Mouse (Mus musculus) urinary bladder, postnatal 10 days (tissue): ENCODE results near the gene Dmrtb1.

Experiments used
- DNase-seq: peaks from one replicate; pipeline ENCODE4 v3.0.0; 2022; ENCODE audit warnings: low spot score

Dmrtb1 gene

DNA sequence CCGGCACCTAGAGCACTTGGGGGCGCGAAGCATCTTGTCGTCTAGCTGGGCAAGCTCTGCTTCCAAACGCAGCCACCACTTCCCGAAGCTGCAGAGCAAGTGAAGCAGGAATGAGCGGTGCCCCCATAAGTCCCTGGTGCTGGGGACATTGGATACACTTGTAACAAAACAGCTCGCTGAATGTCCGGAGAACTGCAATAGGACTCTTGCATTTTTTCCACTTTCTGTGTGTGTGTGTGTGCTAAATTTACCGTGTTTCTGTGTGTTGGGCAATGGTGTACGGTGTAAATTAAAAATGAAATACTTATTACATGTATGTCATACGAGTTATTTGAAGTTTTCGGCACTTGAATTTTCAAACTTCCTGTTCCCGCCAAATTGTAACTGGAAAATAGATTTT lies at the start of gene Dmrtb1:
TSS of gene Dmrtb1 (minus strand) at position 101 of the 400 bp plus-strand sequence.
- no peak for DNase-seq

DNA sequence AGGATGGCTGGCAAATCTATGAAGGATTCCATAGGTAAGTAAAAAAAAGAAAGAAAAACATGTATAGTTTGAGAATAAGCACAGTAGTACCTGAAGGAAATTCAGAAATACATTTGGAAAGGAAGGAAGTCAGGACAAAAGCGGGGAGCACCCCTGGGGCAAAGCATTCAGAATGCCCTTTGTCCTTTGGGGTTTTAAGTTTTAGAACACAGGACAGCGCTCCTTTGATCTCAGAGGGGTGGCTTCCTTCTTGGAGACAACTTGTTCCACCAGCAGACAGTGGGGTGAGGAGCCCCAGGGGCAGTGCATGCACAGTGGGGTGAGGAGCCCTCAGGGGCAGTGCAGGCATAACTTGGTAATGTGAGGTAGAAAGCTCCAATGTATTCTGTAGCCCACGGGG lies 49.6 kb upstream of the Dmrtb1 start:
- no peak for DNase-seq

DNA sequence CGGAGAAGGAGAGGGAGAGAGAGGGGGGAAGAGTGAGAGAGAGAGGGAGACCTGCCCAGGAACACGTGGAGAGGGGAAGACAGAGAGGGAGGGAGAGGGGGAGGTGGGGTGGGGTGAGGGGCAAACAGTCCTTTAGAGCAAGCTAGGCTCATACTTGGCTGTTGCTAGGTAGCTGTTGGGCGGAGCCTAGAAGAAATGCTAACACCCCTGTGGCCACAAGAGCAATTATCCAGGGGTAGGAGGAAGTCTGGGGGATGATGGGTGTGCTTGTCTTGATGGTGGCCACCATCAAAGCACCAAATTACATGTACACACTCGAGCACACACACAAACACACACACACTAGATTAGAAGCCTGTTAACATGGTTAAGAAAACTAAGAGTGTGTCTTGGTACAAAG lies 48.6 kb upstream of the Dmrtb1 start:
- DNase-seq: no peak

DNA sequence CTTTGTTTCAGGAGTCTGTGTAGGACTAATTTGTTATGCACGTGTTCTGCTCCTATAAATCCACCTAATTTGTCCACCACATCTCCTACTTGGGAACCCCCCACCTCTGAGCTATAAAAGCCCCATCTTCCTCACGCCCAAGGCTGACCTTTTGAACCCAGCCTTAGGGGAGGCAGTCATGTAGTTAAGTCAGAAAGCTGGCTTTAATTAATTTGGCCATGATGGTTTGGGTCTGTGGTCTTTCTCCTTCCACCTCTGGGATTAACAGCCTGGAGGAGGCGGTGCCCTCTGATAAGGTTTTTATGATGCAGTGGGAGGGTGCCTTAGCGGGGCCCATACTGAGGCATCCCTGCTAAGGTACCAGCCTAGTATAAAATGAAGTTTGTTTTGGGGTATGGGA lies 48.2 kb upstream of the Dmrtb1 start:
- no peak for DNase-seq

DNA sequence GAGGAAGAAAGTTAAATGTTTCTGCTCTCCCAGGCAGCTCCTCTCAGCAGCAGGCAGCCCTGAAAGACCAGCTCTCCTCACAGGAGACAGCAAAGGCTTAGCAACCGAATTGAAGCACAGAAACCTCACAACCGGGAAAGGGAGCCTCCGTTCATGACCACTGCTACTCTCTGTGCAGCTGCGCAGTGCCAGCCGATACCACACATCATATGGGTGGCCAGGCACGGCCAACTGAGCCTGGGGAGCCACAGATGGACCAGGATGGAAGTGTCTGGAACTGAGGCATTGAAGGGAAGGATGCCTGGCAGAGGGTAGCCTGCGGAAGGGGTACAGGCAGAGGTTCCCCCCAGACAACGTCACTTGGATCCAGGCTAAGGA lies 47.0 kb upstream of the Dmrtb1 start:
- no peak for DNase-seq

DNA sequence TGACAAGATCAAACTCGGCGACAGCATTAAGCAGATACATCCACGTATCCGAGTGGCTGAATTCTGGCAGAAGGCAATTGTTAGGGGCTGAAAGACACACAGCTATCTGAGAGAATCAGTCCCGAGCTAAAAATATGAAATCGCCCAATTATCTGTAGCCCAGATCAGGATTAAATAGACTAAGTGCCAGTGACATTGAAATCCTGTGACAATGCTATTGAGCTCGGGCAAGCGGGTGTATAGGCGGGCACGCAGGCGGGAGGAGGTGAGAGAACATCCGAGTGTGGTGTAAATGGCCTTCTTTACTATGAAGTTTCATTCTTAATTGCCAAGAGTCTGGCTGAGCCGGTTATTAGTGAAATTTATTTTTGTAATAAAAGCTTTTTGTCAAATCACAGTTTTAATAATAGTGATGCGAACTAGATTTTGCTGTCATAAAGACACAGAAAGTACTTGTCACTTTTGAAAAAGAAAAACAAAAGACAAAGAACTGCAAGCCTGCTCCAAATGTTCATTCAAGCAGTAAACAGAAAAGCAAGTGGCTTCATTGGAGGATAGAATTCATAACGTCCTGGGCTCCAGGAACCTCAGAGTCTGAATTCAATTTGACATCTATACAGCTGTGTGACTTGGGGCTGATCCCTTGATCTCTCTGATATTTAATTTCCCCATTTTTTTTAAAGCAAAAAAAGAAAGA lies 46.5 kb upstream of the Dmrtb1 start:
- DNase-seq: no peak

DNA sequence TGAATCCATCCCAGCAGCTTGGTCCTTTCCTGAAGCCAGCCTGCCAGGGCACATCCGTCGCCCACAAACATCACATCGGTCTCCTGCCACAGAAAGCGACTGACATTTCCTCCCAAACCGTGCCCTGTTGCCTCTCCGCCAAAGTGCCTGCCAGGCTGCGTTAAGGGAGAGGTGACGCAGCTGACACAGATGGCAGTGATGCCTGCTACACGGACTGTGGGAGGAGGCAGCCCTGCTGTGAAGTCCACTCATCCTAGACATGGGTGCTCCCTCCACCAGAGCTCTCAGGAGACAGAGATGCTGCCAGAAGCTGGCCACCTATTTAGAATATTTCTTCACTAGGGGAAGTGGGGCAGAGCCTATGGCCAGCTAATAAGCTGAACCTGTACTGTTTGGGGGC lies 41.4 kb upstream of the Dmrtb1 start:
- no peak for DNase-seq

DNA sequence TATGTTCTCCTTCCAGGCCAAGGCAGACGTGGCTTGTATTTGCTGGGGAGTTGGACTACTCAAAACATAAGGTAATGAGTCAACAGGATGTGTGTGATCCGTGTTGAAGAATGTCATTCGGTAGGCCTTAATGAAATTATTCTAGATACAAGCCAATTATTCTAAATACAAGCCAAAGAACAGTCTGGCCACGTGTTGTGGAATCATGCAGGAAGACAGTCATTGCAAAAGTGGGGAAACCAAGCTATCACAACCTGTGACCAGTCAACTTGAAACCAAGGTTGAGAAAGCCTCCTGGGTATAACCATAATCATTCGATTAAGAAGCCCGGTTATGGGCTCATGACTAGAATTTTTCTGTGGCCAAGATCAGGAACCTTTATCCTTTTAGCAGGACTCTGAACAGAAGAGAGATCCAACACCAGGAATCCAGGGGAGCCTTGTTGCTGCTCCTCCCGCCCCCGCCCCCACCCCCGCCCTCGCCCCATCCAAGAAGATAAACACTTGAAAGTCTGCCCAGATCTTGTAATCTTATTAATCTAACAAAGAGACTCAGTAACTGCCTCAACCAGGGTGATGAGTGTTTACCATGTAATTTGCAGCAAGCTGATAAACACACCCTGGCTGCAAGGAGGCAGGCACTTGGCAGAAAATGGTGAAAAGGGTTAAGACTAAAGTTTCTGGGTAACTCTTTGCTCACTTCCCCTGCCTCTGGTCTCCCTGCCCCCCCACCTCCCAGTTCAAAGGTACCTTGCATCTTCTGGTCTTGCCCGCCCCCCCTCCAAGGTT lies 36.2 kb upstream of the Dmrtb1 start:
- DNase-seq: no peak

DNA sequence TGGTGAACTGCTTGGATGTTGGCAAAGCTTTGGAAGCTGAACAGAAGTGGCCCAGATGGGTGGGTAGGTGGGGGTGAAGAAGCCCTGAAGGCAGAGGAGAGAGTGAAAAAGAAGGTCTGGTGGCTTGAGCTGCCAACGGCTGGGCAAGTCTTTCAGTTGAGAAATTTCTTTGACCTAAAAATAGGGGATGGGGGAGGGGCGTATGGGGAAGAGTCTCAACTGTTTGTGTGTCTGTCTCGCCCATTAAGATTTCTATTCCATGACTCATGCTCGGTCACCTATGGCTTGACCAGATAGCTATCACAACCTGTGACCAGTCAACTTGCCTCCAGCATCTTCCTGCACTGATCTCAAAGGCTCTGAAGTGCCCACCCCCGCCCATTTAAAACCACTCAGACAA lies 35.1 kb upstream of the Dmrtb1 start:
- DNase-seq: no peak

DNA sequence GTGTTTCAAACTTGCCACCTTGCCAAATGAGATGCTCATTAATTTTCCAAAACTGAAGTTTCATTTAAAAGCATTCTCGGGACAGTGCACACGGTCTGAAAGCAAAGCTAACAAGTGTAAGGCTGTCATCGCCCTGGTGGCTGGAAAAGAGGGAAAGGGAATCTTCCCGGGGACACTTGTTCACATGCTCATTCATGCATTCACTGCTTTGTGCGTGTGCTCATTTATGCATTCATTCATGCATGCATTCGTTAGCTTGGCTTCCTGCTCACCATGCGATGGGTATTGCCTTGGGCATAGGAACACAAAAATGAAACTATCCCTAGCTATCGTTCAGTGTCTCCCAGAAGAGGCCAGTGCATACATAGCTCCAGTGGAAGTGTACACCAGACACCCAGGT lies 34.7 kb upstream of the Dmrtb1 start:
- DNase-seq: no peak

DNA sequence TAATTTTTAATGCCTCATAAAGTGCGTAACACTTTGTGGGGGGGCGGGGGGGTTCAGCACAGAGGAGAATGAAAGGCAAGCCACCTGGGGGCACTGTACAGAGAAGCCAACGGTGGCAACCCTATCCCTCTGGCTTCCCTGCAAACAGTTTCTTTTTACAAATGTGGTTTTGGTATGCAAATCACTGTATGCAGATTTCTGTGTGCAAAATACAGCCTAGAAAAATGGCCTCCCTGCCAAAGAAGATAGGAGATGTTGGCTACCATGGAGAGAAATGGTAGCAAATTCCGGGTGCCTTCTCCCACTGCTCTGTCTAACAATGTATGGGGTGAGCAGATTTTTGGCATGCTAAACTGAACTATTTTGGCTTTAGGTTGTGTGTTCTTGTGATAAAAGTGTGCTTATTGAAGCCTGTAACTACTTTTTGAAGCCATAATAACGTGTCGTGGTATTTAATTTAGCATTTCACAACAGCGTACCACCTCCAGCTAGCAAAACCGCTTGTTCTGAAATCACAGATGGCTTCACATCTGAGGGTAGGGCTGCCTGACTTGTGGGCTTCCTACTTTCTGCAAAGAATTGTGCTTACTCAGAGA lies 33.8 kb upstream of the Dmrtb1 start:
- no peak for DNase-seq

DNA sequence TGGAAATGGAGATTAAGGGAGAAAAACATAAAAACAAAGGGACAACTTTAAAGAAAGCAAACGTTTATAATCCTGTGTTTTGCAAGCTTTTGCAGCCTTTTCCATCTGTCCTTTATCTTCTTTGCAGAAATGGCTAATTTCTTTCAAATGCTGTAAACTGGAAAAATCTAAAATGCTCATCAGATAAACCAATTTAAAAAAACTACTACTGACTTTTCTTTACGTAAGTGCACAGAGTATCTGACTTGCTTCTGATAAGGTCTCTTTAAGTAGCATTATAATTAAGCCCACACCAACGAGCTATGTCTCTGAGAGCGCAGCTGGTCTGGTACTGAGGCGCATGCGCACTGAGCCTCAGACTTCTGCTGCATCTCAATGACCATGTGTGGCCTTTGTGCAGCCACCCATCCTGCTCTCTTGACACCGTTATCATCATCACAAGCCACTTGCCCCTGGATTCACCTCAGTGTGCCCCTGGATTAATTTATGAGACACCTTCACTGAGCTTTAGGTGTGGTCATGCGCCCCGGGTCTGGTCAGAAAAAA lies 32.8 kb upstream of the Dmrtb1 start:
- no peak for DNase-seq

DNA sequence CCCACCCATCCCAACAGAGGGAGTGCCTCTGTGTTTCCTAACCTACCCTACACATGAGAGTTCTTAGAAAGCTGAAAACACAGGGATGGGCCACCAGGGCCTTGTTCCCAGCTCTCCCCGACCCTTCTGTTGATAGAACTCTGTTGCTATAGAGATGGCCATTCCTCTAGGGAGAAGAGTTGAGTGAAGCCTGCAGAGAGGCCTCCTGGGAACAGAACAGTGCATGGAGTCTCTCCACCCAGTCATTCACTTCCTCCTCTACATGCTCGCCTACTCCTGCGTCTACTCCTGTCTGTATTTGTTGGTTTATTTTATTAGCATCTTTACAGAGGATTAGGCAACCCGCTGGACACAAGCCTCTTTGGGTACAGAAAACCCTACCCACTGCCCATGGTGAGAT lies 22.9 kb upstream of the Dmrtb1 start:
- no peak for DNase-seq

DNA sequence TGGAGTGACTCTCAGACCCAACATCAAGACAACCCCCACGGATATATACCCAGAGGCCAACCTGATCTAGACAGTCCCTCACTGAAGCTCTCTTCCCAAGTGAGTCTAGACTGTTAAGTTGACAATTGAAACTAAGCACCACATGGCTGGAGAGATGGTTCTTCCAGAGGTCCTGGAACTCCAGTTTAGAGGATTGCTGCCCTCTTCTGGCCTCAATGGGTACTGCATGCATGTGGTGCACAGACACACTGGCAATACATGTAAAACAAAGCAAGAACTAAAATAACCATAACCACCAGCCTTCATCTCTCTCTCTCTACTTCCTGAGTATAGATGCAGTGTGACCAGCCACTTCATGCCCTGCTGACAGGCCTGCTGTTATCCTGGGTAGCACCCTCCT lies 20.2 kb upstream of the Dmrtb1 start:
- DNase-seq: no peak

DNA sequence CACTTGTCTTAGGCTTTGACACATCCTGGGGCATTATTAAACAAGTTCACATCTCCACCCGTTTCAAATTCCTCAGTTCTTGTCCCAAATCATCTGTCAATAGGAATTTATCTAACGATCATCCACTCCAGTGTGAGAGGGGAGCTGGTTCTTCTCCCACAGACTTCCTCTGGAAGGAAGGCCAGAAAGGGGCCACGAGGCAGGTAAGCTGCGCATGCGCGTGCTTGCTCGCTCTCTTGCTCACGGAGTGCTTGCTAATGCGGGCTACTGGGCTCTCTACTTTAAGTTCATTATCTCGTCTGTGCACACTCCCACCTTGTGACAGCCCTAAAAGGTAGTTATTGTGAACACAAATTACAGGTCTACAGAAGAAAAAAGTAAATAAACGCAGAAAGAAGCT lies 17.6 kb upstream of the Dmrtb1 start:
- no peak for DNase-seq

DNA sequence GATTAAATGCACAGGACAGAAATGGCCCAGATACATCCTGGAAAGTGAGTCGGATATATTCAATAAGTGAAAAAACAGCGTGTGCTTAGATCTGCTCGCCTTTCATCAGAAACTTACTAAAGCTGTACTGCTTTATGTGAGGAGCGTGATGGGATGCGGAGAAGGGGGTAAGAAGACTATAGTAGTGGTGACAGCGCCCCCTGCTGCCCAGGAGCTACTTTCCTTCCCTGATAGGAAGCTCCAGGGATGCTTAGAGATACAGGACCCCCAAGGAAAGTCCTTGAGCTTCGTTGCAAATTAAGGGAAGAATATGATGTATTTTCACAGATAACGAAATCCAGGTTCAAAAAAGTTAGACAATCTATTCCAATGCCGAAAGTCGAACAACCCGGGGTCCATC lies 17.1 kb upstream of the Dmrtb1 start:
- no peak for DNase-seq

DNA sequence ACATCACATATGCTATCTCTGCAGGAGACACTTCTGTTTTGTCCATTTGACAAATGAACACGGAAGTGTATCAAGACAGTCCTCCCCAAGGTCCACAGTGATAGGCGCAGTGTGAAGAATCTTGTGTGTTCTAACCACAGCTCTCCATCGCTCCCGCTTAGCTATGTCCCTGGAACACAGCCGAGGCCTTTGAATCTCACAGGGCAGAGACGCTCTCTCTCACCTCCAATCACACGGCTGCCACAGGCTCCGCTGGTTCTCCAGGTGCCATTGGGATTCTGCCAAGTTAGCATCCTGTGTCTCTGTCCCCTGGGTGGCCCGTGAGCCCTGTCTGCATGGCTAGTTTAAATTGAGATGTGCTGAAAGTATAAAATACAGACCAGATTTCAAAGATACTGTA lies 15.2 kb upstream of the Dmrtb1 start:
- DNase-seq: no peak

DNA sequence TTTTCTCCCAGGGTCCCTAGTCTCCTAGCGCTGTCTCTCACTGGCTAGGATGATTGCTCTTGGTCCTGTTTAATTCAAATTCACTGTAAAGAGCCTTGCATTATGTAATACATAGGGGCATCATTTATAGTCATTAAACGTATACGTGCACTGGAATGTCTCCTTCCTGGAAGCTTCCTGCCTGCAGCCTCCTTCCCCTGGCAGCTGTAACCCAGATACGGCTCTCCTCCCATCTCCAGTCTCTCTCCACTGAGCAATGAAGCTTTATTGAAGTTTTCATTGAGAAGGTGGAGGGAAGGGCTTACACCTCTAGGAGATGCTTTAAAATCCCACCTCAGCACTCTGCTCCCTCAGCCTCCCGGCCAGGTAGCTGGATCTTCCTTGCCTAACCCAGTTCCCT lies 9.8 kb upstream of the Dmrtb1 start:
- no peak for DNase-seq

DNA sequence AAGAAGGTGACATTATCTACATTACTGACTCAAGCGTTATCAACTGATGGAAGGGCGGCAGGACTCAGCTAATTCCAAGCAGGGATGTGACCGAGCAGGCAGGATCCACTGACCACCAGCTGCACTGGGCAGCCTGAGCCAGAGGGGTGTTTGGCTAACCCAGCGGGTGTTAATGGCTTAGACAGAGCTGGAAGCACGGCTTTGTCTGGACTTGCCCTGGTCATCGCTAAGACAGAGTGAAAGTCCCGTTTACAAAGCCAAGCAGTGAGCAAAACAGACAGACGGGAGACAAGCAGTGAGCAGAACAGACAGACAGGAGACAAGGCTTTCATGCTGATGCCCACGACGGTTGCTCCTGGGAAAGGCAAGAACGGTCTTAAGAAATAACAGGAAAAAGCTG lies 4.2 kb upstream of the Dmrtb1 start:
- no peak for DNase-seq

DNA sequence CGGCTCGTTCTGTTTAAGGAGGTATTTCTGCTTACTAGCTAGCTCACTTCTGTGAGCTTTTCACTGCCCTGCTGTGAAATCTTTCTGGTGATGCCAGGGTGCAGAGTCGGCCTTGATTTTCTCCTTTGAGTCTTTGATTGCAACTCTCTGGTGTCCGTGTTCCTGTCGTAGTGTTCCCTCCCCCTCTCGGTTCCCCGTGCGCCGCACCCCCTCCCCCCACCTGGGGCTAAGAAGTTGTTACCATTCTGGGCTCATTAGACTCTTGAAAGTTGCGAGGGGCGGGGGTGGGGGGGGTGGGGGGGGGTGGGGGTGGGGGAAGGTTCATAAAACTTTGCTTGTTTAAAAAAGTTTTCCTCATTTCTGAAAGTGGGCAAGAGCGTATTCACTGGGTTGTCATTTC lies 3.1 kb upstream of the Dmrtb1 start:
- no peak for DNase-seq

DNA sequence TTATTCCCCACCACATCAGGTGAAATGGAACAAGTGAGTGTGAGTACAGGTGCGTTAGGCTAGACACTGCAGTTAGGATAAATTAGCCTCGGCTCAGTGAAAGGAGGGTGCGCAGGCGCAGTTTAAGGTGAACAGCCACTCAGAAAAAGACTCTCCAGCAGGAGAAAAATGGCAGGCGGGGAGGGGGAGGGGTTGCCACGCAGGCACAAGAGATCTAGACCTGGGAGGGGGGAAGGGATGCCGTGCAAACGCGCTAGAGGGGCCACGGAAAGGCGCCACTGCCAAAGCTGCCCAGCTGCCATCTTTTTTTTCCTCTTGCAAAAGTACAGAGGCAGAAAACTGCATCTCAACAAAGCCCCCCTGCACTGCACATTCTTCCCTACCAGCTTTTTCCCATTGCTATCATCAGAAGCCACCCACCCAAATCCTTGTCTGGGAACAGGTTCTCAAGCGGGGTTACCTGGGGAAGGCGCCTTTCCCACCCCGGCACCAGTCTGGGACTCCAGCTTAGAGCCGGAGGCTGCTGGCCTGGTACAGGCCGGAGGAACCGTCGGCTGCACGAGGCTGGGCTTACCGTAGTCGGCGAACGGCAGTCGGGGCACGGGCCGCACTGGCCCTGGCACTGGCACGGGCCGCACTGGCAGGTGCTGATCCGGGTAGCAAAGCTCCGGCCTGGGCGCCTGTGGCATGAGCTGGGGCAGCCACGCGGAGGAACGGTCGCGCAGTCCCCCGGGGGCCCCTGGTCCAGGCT lies 849 bp downstream of the Dmrtb1 start:
- no peak for DNase-seq

DNA sequence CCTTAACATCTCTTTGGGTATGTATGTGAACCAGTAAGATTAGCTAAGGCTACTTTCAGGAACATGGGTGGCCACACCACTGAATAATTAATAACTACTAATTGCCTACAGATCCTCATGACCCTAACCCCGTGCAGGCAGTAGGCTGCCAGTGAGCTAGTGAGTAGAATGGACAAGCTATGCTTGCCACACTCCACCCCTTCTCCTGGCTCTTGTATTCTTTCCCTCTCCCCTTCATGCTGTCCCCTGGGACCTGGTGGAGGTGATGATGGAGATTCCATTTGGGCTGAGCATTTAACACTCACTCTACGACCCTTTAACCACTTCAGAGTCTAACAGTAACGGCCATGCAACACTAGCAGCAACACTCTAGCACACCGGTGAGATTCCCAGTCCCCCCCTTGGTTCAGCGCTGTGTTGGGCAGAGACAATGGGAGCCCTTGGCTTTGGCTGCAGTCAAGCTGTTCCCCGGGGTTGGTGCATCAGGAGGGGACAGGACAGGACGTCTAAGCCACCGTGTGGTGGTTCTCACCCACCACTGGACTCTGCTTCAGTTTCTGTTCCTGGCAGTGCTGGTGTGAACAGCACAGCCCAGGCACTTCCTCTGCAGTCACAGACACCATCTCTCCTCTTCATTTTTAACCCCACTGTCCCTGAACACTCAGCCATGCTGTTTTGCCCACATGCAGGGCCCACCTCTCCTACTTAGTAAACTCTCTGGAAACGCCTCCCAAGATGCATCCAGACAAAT lies 2.8 kb downstream of the Dmrtb1 start:
- no peak for DNase-seq
